Mouse (Mus musculus) kidney, embryonic 14.5 days (tissue): ENCODE data around the gene Tmem216. TPM values are rescaled to one million over a fixed set of nuclear protein-coding genes. Genes with fewer than 3 reads are reported as not detected.

Experiments used
- ATAC-seq: fragments of 200-750 bp; cut with Nextera tagmentation; 2 replicates; pipeline ENCODE4 v1.8.0; 2017; ENCODE audit warnings: moderate number of reproducible peaks, mild to moderate bottlenecking, moderate TSS enrichment, moderate library complexity; ENCODE audit not compliant: low FRiP score, low TSS enrichment
- H3K27ac ChIP-seq: fragments of 300-500 bp; sonication (generic); 2 replicates; pipeline ENCODE4 v1.5.1; 2014; ENCODE audit warnings: low read depth, mild to moderate bottlenecking, low read length, moderate library complexity, mixed read lengths
- H3K27me3 ChIP-seq: fragments of 300-500 bp; sonication (generic); 2 replicates; pipeline ENCODE4 v1.6.1; 2014; ENCODE audit warnings: mild to moderate bottlenecking, low read length; ENCODE audit not compliant: control insufficient read depth, insufficient read depth
- H3K36me3 ChIP-seq: fragments of 300-500 bp; sonication (generic); 2 replicates; pipeline ENCODE4 v1.6.1; 2014; ENCODE audit warnings: low read length, mixed read lengths; ENCODE audit not compliant: control insufficient read depth, insufficient read depth
- H3K4me1 ChIP-seq: fragments of 300-500 bp; sonication (generic); 2 replicates; pipeline ENCODE4 v1.6.1; 2014; ENCODE audit warnings: low read length, mixed read lengths; ENCODE audit not compliant: control insufficient read depth, insufficient read depth
- H3K4me2 ChIP-seq: fragments of 300-500 bp; sonication (generic); replicated peaks from 2 replicates; pipeline ENCODE4 v1.6.1; 2014; ENCODE audit warnings: low read depth, mild to moderate bottlenecking, low read length
- H3K4me3 ChIP-seq: fragments of 300-500 bp; sonication (generic); 2 replicates; pipeline ENCODE4 v1.5.1; 2014; ENCODE audit warnings: mild to moderate bottlenecking, low read length
- H3K9ac ChIP-seq: fragments of 300-500 bp; sonication (generic); 2 replicates; pipeline ENCODE4 v1.6.1; 2014; ENCODE audit warnings: low read depth, mild to moderate bottlenecking, low read length, moderate library complexity
- H3K9me3 ChIP-seq: fragments of 300-500 bp; sonication (generic); 2 replicates; pipeline ENCODE4 v1.6.1; 2016; ENCODE audit warnings: low read length; ENCODE audit not compliant: control insufficient read depth
- WGBS: fragments of 180-500 bp; shearing (Covaris S2); extraction: QIAGEN DNeasy Blood & Tissue Kit; methylation state at CpG from one replicate; pipeline ENCODE4 v1.1.7; 2014; 5-methylcytosine and 5-hydroxymethylcytosine counted together
- polyA plus RNA-seq: library from polyadenylated mRNA; unstranded; fragments of >200 nt; fragmentation: Nextera tagmentation; extraction: Ambion mirVana; gene quantifications from 2 replicates; pipeline ENCODE4 v1.2.1, GENCODE M21; 2014

The Tmem216 gene
- polyA plus RNA-seq, 1 experiment from 2014 or later, result 57.6 TPM

DNA sequence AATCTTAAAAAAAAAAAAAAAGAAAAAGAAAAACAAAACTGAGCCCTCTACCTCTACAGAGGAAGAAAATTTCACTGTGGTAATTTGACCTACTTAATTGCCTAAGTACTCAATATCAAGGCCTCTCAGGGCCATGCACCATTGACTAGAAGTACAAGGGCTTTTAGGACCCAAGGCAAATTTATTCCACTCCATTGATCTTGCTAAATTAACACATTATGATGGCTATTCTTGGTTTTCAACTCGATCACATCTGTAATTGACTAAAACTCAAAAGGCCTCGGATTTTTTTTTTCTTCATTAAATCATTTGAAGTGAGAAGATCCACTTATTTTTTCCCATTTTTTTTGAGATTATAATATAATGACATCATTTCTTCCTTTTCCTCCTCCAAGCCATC, 1.4 kb upstream of the Tmem216 start:
- ATAC-seq, result no peak
- no peak overlapping the region for H3K9ac ChIP-seq
- no peak overlapping the region for H3K4me2 ChIP-seq
- peaks cover 12% of the 10 kb centered on the region; the same call in 1 of the 2 replicates for H3K4me1 ChIP-seq
- no peaks in the 10 kb centered on the region for H3K9me3 ChIP-seq
- no peak overlapping the region for H3K27ac ChIP-seq
- no peaks in the 10 kb centered on the region for H3K36me3 ChIP-seq
- H3K4me3 ChIP-seq, result no peak overlapping the region
- WGBS, result 44% methylated on average over 2 of the region's 2 CpGs
- no peaks in the 10 kb centered on the region for H3K27me3 ChIP-seq

DNA sequence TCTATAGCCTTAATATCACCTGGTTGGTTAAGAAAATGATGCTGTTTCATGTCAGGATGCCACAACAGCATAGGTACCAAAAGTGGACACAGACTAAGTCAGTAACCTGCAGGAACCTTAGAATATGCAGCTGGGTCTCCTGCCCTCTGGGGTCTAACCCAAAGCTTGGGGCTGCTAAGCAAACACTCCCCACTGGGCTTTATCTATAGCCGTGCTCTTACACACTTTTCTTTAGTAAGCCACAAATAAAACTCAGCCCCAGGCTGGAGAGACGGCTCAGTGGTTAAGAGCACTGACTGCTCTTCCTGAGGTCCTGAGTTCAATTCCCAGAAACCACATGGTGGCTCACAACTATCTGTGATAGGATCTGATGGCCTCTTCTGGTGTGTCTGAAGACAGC, 963 bp upstream of the Tmem216 start:
- 54% methylated on average over 2 of the region's 2 CpGs for WGBS
- no peaks in the 10 kb centered on the region for H3K9me3 ChIP-seq
- H3K27ac ChIP-seq, result no peak overlapping the region
- H3K36me3 ChIP-seq, result no peaks in the 10 kb centered on the region; the same call in 1 of the 2 replicates
- H3K4me1 ChIP-seq, result peaks cover 11% of the 10 kb centered on the region; the same call in 1 of the 2 replicates
- no peak for ATAC-seq
- no peak overlapping the region for H3K4me3 ChIP-seq
- H3K9ac ChIP-seq, result no peak overlapping the region
- no peaks in the 10 kb centered on the region for H3K27me3 ChIP-seq
- H3K4me2 ChIP-seq, result no peak overlapping the region

DNA sequence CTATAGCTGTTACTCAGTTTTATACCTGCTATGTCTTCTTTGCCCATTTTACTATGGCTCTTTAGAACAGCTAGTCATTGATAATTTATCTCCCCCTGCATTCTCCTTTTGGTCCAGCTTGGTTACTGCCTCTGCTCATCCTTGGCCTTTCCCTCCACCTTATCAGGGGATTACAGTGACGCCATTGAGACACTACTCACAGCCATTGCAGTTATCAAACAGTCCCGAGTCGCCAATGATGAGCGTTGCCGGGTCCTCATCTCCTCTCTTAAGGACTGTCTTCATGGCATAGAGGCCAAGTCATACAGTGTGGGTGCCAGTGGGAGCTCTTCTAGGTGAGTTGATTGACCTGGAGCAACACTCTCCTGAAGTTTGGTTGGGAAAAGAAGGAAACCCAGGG, 16.6 kb downstream of the Tmem216 start:
- Histone ChIP-seq H3K4me2 (no peak overlapping the region), H3K27ac (no peak overlapping the region), H3K36me3 (peaks cover 93% of the 10 kb centered on the region), H3K4me3 (no peak overlapping the region), H3K9me3 (no peaks in the 10 kb centered on the region), H3K27me3 (no peaks in the 10 kb centered on the region), H3K4me1 (no peaks in the 10 kb centered on the region), H3K9ac (no peak overlapping the region)
- WGBS, result 92% methylated on average over 5 of the region's 5 CpGs
- ATAC-seq, result no peak

DNA sequence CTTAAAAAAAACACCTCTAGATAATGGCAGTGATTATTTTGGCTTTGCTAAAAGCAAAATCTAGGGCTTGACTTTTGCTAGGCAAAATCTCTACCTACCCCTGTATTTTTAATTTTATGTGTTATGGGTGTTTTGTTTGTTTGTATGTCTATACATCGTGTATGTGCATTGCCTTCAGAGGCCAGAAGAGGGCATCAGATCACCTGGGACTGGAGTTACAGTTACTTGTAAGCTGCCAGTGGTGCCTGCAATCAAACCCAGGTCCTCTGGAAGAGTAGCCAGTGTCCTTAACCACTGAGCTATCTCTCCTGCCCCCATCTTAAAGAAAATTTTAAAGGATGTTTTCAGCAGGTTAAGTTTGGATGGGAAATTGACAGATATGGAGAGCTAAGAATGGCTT, 26.0 kb downstream of the Tmem216 start:
- H3K9me3 ChIP-seq, result no peaks in the 10 kb centered on the region
- no peak overlapping the region for H3K27ac ChIP-seq
- ATAC-seq, result no peak
- 94% methylated on average over 1 of the region's 1 CpGs for whole genome bisulfite sequencing
- H3K4me3 ChIP-seq, result no peak overlapping the region
- no peak overlapping the region for H3K9ac ChIP-seq
- H3K4me1 ChIP-seq, result peaks cover 11% of the 10 kb centered on the region
- no peaks in the 10 kb centered on the region for H3K27me3 ChIP-seq
- H3K4me2 ChIP-seq, result no peak overlapping the region
- peaks cover 50% of the 10 kb centered on the region for H3K36me3 ChIP-seq

DNA sequence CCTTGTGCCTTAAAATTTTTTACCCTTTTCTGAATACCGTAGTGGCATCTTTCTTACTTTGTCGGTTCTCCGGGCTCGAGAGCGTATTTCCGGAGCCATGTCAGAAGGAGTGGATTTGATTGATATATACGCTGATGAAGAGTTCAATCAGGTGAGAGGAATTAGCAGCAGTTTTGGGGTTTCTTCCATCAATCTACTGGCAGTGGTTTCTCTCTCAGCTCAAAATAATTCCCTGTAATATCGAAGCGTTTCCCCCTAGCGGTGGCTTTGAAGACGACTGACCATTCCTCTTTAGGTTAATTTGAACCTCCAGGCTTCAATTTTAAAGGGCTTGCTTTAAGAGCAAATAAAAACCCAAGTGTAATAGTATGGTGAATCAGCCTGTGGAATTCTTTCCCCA, 30.1 kb downstream of the Tmem216 start, which contains the start of gene Sdhaf2:
Gene Sdhaf2, minus strand, starts transcription at position 233 of the 400 bp plus-strand sequence.
- H3K4me1 ChIP-seq, result peaks cover 15% of the 10 kb centered on the region
- under 1% methylated on average over 11 of the region's 11 CpGs for WGBS
- ATAC-seq, result no peak
- no peaks in the 10 kb centered on the region for H3K27me3 ChIP-seq
- peak within 1 kb of the TSS; percentile 68 for H3K4me2 ChIP-seq
- peak within 1 kb of the TSS; percentile 97 for H3K27ac ChIP-seq
- H3K9me3 ChIP-seq, result no peaks in the 10 kb centered on the region
- H3K9ac ChIP-seq, result peak within 1 kb of the TSS; percentile 97
- peak within 1 kb of the TSS; percentile 81 for H3K4me3 ChIP-seq
- H3K36me3 ChIP-seq, result peaks cover 13% of the 10 kb centered on the region

DNA sequence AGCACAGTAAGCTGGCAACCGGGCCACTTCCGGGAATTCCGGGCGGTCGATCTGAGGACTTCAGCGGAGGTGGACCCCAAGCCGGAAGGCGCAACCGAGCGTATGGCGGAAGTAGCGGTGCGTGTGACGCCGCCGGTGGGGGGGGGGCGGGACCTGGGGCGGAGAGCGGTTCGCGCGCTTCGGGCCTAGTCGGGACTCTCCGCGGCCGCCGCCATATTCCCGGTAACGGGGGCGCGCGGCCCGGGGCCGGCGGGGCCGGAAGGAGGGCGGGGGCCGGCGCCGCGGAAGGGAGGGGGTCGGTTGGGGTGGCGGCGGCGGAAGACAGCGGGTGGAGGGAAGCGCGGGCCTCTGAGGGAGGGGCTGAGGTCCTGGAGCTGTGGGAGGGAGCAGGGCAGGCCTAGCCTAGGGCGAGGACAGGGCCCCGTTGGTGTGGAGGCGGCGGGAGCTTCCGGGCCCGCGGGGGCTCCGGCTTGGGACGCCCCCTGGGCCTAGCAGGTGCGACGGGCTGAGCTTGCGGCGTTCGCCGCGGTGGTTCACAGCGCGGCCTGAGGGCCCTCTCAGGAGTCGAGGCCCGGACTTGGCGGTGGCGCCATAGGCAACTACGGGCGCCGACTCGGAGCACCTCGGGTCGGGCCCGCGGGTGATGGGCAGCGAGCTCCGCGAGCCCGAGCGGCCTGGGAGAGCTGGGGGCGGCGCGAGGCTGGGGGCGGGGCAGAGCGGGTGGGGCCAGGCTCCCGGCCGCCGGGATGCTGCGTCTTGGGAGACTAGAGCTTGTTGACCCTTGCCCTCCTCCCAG, 30.7 kb downstream of the Tmem216 start, which contains the start of gene Cpsf7:
Gene Cpsf7, plus strand, starts transcription at position 161 of the 796 bp plus-strand sequence.
- H3K27me3 ChIP-seq, result no peaks in the 10 kb centered on the region
- H3K9me3 ChIP-seq, result no peaks in the 10 kb centered on the region
- under 1% methylated on average over 80 of the region's 93 CpGs for WGBS
- ATAC-seq, result peak; percentile 96
- H3K4me1 ChIP-seq, result peaks cover 15% of the 10 kb centered on the region
- H3K4me3 ChIP-seq, result peak within 1 kb of the TSS; percentile 81
- peak within 1 kb of the TSS; percentile 68 for H3K4me2 ChIP-seq
- H3K36me3 ChIP-seq, result peaks cover 8% of the 10 kb centered on the region
- H3K9ac ChIP-seq, result peak within 1 kb of the TSS; percentile 97
- H3K27ac ChIP-seq, result peak within 1 kb of the TSS; percentile 97

DNA sequence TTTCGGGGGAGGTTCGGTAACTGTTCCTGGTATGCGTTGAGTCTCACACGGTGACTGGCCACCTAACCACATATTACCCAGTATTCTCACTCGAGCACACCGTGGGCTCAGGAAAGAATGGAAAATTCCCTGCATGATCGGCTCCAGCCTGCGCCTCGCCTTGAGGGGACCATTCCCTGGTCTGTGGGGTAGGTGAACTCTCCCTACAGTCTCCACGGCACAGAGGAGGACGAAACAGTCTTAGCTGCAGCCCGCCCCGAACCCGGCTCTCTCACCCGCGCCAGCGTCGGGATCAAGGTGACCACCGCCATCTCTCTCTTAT, 31.3 kb downstream of the Tmem216 start:
- Histone ChIP-seq H3K27me3 (no peaks in the 10 kb centered on the region), H3K4me3 (peak overlapping the region; percentile 81), H3K4me2 (peak overlapping the region; percentile 68), H3K4me1 (peaks cover 15% of the 10 kb centered on the region), H3K9ac (peak overlapping the region; percentile 97), H3K9me3 (no peaks in the 10 kb centered on the region), H3K27ac (peak overlapping the region; percentile 97), H3K36me3 (peaks cover 8% of the 10 kb centered on the region)
- WGBS, result 1% methylated on average over 19 of the region's 19 CpGs
- ATAC-seq, result no peak

DNA sequence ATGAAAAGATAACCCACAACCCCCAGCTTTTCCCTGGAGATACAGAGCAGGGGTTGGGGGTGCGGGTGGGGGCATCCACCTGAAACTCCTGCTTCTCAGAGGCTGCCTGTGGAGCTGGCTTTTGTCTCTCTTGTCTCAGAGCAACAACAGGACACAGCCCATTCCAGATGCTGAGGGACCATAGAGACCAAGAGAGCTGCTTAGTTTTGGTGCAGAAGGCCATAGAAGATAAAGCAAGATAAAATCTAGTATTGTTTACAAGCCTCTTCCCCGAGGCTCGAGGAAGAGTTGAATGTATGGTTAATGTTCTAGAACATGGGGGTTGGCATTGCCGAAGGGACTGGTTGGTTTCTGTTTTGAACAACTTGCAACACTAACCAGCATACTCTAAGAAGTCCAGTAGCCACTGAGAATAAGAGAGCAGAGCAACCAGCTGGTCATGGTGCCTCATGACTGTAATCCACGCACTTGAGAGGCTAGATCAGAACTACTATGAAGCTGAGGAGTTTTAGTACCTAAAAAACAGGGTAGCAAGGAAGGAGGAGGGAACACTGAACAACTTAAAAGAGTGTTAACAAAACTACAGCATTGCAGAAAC, 32.5 kb downstream of the Tmem216 start:
- Histone ChIP-seq H3K27me3 (no peaks in the 10 kb centered on the region), H3K27ac (no peak overlapping the region), H3K4me2 (peak overlapping the region; percentile 68; the same call in 1 of the 2 replicates), H3K4me3 (peak overlapping the region; percentile 81; the same call in 1 of the 2 replicates), H3K4me1 (peaks cover 15% of the 10 kb centered on the region), H3K9me3 (no peaks in the 10 kb centered on the region), H3K36me3 (peaks cover 8% of the 10 kb centered on the region), H3K9ac (no peak overlapping the region)
- no peak for ATAC-seq
- 79% methylated on average over 5 of the region's 5 CpGs for WGBS

DNA sequence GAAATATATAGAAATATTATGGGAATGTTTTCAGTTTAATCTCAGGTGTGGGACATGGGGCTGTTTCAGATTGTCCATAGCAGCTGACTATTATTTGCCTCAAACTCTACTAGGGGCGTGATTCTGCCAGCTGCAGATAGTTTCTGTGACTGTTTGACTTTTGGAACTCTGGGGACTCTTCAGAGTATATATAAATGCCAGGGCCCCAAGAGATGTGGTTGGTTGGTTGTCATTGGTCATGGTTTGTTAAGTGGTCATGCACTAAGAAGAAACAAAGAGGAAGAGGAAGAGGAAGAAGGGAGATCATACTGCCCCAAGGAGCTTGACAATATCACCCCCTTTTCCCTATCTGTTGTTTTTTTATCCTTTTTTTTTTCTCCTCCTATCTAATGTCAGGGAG, 34.1 kb downstream of the Tmem216 start:
- WGBS, result 79% methylated on average over 1 of the region's 1 CpGs
- Histone ChIP-seq H3K9ac (no peak overlapping the region), H3K36me3 (peaks cover 5% of the 10 kb centered on the region), H3K4me2 (no peak overlapping the region), H3K27me3 (no peaks in the 10 kb centered on the region), H3K27ac (no peak overlapping the region), H3K4me3 (no peak overlapping the region), H3K4me1 (peaks cover 12% of the 10 kb centered on the region), H3K9me3 (no peaks in the 10 kb centered on the region)
- ATAC-seq, result no peak
